Comparison of ENCODE assay signal across 17 mouse cellular contexts in the genomic region with DNA sequence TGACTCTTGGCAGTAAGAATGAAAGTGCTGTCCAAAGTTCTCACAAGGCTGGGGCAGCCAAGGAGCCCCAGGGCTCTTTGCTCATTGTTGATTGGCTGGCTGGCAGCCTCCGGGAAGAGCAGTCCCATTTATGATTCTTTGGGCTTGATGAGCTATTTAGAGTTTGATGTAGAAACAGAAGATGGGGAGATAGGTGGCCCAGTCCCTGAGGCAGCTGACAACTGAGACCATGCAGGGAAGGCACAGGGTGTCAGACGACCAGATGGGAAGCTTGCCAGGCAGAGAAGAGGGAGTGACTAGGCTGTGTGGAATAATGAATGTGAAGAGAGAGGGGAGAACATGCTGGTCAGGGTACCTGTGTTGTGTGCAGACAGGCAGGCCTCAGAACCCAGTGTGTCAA. TPM values are rescaled to one million over a fixed set of nuclear protein-coding genes. Genes with fewer than 3 reads are reported as not detected.
DNase-seq lines count a peak whose midpoint lies in the region; ATAC-seq lines count a peak whose summit lies in the region.
"Had no signal": no experiment of that assay in that cellular context is flagged by ENCODE, and none has a peak within 500 bp of the region (broad histone marks: within the 10 kb centered on the region; RNA-seq: fewer than 3 reads in every experiment).

No protein-coding gene starts in this region.

- intact Hi-C loops in heart, postnatal 14 days (cut with DNase I), result loop anchor here (5.0 kb wide), 3 partner anchors 71 to 251 kb away; partner anchors contain the start of gene Pank2

- no peak overlapping the region for H3K27ac ChIP-seq in forebrain, embryonic 14.5 days (ENCODE audit: low read depth, low read length)
- no peak overlapping the region for H3K27ac ChIP-seq in forebrain, embryonic 10.5 days
- peak overlapping the region; percentile 74 for H3K27ac ChIP-seq in heart, embryonic 13.5 days (replicated peaks)
- no peak overlapping the region for H3K27ac ChIP-seq in lung, embryonic 16.5 days (ENCODE audit: low read length)
- H3K27ac ChIP-seq in heart, embryonic 16.5 days (ENCODE audit: low read length), result peak overlapping the region; percentile 75
- H3K27ac ChIP-seq: limb, embryonic 13.5 days; neural tube, embryonic 13.5 days had no signal

- no peak; the same call in 1 of the 2 replicates for ATAC-seq in forebrain, embryonic 14.5 days
- ATAC-seq in heart, embryonic 13.5 days (ENCODE audit: extremely low read depth, insufficient number of reproducible peaks, low FRiP score, low TSS enrichment), result no peak
- ATAC-seq in lung, embryonic 16.5 days (ENCODE audit: low read depth), result peak; percentile 4; the same call in 1 of the 2 replicates
- no peak for ATAC-seq in heart, embryonic 16.5 days (replicated peaks; ENCODE audit: extremely low read depth, insufficient read depth, low FRiP score)
- ATAC-seq: Patski had no signal

- 23% methylated on average over 2 of the region's 2 CpGs for WGBS in forebrain, embryonic 14.5 days
- WGBS in forebrain, embryonic 10.5 days, result 71% methylated on average over 2 of the region's 2 CpGs
- 18% methylated on average over 2 of the region's 2 CpGs for whole genome bisulfite sequencing in heart, embryonic 13.5 days
- WGBS in lung, embryonic 16.5 days, result 29% methylated on average over 2 of the region's 2 CpGs
- WGBS in heart, embryonic 16.5 days, result 23% methylated on average over 2 of the region's 2 CpGs

- no peak overlapping the region for H3K4me3 ChIP-seq in forebrain, embryonic 14.5 days (ENCODE audit: low read depth, low read length)
- H3K4me3 ChIP-seq in forebrain, embryonic 10.5 days, result no peak overlapping the region
- H3K4me3 ChIP-seq in heart, embryonic 13.5 days, result no peak overlapping the region
- H3K4me3 ChIP-seq in lung, embryonic 16.5 days (ENCODE audit: low read length), result no peak overlapping the region
- H3K4me3 ChIP-seq in heart, embryonic 16.5 days (ENCODE audit: low read length), result no peak overlapping the region
- H3K4me3 ChIP-seq: limb, embryonic 13.5 days; neural tube, embryonic 13.5 days had no signal

- no peaks in the 10 kb centered on the region for H3K27me3 ChIP-seq in forebrain, embryonic 14.5 days (replicated peaks; ENCODE audit: control insufficient read depth, insufficient read depth, low read length)
- no peaks in the 10 kb centered on the region for H3K27me3 ChIP-seq in forebrain, embryonic 10.5 days (ENCODE audit: poor library complexity, severe bottlenecking)
- no peaks in the 10 kb centered on the region for H3K27me3 ChIP-seq in heart, embryonic 13.5 days (replicated peaks)
- H3K27me3 ChIP-seq in lung, embryonic 16.5 days (ENCODE audit: control insufficient read depth, insufficient read depth, low read depth, low read length), result no peaks in the 10 kb centered on the region
- H3K27me3 ChIP-seq in heart, embryonic 16.5 days (ENCODE audit: control insufficient read depth, insufficient read depth, low read length), result no peaks in the 10 kb centered on the region
- H3K27me3 ChIP-seq: limb, embryonic 13.5 days; neural tube, embryonic 13.5 days; Patski had no signal

- H3K4me2 ChIP-seq in forebrain, embryonic 14.5 days (ENCODE audit: low read length), result no peak overlapping the region
- H3K4me2 ChIP-seq in heart, embryonic 13.5 days, result peak overlapping the region; percentile 41; the same call in 1 of the 2 replicates
- H3K4me2 ChIP-seq in lung, embryonic 16.5 days (ENCODE audit: low read depth, low read length), result no peak overlapping the region
- no peak overlapping the region for H3K4me2 ChIP-seq in heart, embryonic 16.5 days (ENCODE audit: low read depth, low read length)
- H3K4me2 ChIP-seq: limb, embryonic 13.5 days; neural tube, embryonic 13.5 days had no signal

- no peak overlapping the region for H3K9ac ChIP-seq in forebrain, embryonic 14.5 days (ENCODE audit: low read length)
- peak overlapping the region; percentile 44; the same call in 1 of the 2 replicates for H3K9ac ChIP-seq in heart, embryonic 13.5 days
- no peak overlapping the region for H3K9ac ChIP-seq in lung, embryonic 16.5 days (ENCODE audit: low read length)
- H3K9ac ChIP-seq in heart, embryonic 16.5 days (ENCODE audit: low read length), result no peak overlapping the region; the same call in 1 of the 2 replicates
- H3K9ac ChIP-seq: limb, embryonic 13.5 days; neural tube, embryonic 13.5 days had no signal

- peaks cover 11% of the 10 kb centered on the region for H3K36me3 ChIP-seq in forebrain, embryonic 14.5 days (ENCODE audit: control insufficient read depth, insufficient read depth, low read length)
- H3K36me3 ChIP-seq in forebrain, embryonic 10.5 days (replicated peaks), result no peaks in the 10 kb centered on the region
- peaks cover 15% of the 10 kb centered on the region; the same call in 1 of the 2 replicates for H3K36me3 ChIP-seq in heart, embryonic 13.5 days
- no peaks in the 10 kb centered on the region for H3K36me3 ChIP-seq in lung, embryonic 16.5 days (ENCODE audit: control insufficient read depth, insufficient read depth, low read length)
- H3K36me3 ChIP-seq in heart, embryonic 16.5 days (ENCODE audit: control insufficient read depth, insufficient read depth), result no peaks in the 10 kb centered on the region

- no peaks in the 10 kb centered on the region; the same call in 1 of the 2 replicates for H3K9me3 ChIP-seq in forebrain, embryonic 14.5 days (replicated peaks; ENCODE audit: control insufficient read depth, low read length)
- no peaks in the 10 kb centered on the region for H3K9me3 ChIP-seq in forebrain, embryonic 10.5 days
- H3K9me3 ChIP-seq in heart, embryonic 13.5 days, result no peaks in the 10 kb centered on the region
- no peaks in the 10 kb centered on the region for H3K9me3 ChIP-seq in lung, embryonic 16.5 days (ENCODE audit: control insufficient read depth, low read length)
- no peaks in the 10 kb centered on the region for H3K9me3 ChIP-seq in heart, embryonic 16.5 days (replicated peaks; ENCODE audit: control insufficient read depth, low read length)
- H3K9me3 ChIP-seq: limb, embryonic 13.5 days; neural tube, embryonic 13.5 days had no signal

- peaks cover 10% of the 10 kb centered on the region for H3K4me1 ChIP-seq in forebrain, embryonic 14.5 days (ENCODE audit: control insufficient read depth, insufficient read depth, low read length)
- H3K4me1 ChIP-seq in forebrain, embryonic 10.5 days, result peaks cover 23% of the 10 kb centered on the region
- peaks cover 61% of the 10 kb centered on the region for H3K4me1 ChIP-seq in heart, embryonic 13.5 days
- peaks cover 12% of the 10 kb centered on the region for H3K4me1 ChIP-seq in lung, embryonic 16.5 days (replicated peaks; ENCODE audit: control insufficient read depth, insufficient read depth, low read length)
- H3K4me1 ChIP-seq in heart, embryonic 16.5 days (ENCODE audit: control insufficient read depth, insufficient read depth, low read length), result peaks cover 32% of the 10 kb centered on the region

- DNase-seq in forebrain, embryonic 14.5 days (ENCODE audit: low spot score), result peak; percentile 54
- DNase-seq in forebrain, embryonic 10.5 days (ENCODE audit: extremely low spot score, low spot score), result no peak
- no peak for DNase-seq in heart, postnatal 14 days
- no peak for DNase-seq in lung, postnatal 25 days (ENCODE audit: low spot score)
- DNase-seq in kidney, postnatal 36 days, result no peak
- DNase-seq: gastrocnemius, postnatal 36 days; kidney, adult 8-10 months; lung, adult 2 months; right cerebral cortex, postnatal 4 days had no signal

RNA-seq across cellular contexts. Expression of gene Smox, which starts 22.2 kb away (rescaled TPM):
- 33.5 and 37.2 TPM in 2 replicates for polyA plus RNA-seq in forebrain, embryonic 14.5 days (2014; fragmentation: Nextera tagmentation; extraction: Ambion mirVana)
- polyA plus RNA-seq in forebrain, embryonic 10.5 days (2016; fragmentation: Nextera tagmentation; extraction: Ambion mirVana), result 31.7 TPM in 2 replicates
- 24.4 and 25.8 TPM in 2 replicates for polyA plus RNA-seq in heart, embryonic 13.5 days (2015; fragmentation: Nextera tagmentation; extraction: Ambion mirVana)
- total RNA-seq in heart, postnatal 14 days (2021), result 10 to 100 TPM; 37.0 to 40.6 TPM
- 32.8 and 32.9 TPM in 2 replicates for polyA plus RNA-seq in lung, embryonic 16.5 days (2015; fragmentation: Nextera tagmentation; extraction: Ambion mirVana)
- 31.9 and 32.7 TPM in 2 replicates for polyA plus RNA-seq in heart, embryonic 16.5 days (2015; fragmentation: Nextera tagmentation; extraction: Ambion mirVana)

RNA-seq across cellular contexts. Expression of gene Adra1d, which starts 48.6 kb away (rescaled TPM):
- not detected in 2 replicates for polyA plus RNA-seq in forebrain, embryonic 14.5 days (2014; fragmentation: Nextera tagmentation; extraction: Ambion mirVana)
- 0.19 TPM in 1 of 2 replicates, not detected in the other for polyA plus RNA-seq in forebrain, embryonic 10.5 days (2016; fragmentation: Nextera tagmentation; extraction: Ambion mirVana)
- polyA plus RNA-seq in heart, embryonic 13.5 days (2015; fragmentation: Nextera tagmentation; extraction: Ambion mirVana), result 0.24 and 0.47 TPM in 2 replicates
- total RNA-seq in heart, postnatal 14 days (2021), result 1 to 10 TPM; 4.1 to 4.6 TPM
- 1.8 and 2.0 TPM in 2 replicates for polyA plus RNA-seq in lung, embryonic 16.5 days (2015; fragmentation: Nextera tagmentation; extraction: Ambion mirVana)
- polyA plus RNA-seq in heart, embryonic 16.5 days (2015; fragmentation: Nextera tagmentation; extraction: Ambion mirVana), result 1.0 and 1.5 TPM in 2 replicates
- total RNA-seq: common myeloid progenitor, adult 5-6 weeks; megakaryocyte-erythroid progenitor cell, adult 5-6 weeks had no signal

Comparison
In these comparisons a context has a peak if more than half of its experiments do, and no peak if none do; other contexts are left out.
1. H3K27ac ChIP-seq: peak in heart, embryonic 13.5 days (single experiment) and heart, embryonic 16.5 days (single experiment); none in forebrain, embryonic 14.5 days (single experiment), forebrain, embryonic 10.5 days (single experiment) and lung, embryonic 16.5 days (single experiment).